In the genomic region with DNA sequence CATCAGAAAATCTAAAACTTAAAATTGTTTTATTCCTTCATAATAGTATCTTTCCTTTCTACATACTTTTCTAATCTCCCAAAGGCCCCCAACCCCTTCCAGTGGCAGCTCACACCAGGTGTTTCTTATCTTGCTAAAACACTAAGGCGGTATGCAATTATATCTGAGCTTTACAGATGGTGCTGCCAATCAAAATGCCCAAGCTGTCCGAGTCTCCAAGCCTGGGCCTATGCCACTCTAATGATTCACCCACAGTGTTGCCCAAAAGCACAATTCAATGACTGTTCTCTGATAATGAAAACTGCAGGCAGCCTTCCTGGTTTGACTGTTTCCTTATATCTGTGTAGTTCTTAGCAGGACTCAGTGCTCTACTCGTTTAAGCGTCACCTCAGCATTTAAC, we compare ENCODE assay signal across 22 mouse cellular contexts. TPM values are rescaled to one million over a fixed set of nuclear protein-coding genes. Genes with fewer than 3 reads are reported as not detected.
DNase-seq lines count a peak whose midpoint lies in the region; ATAC-seq and TF ChIP-seq lines count a peak whose summit lies in the region.
"Had no signal": no experiment of that assay in that cellular context is flagged by ENCODE, and none has a peak within 500 bp of the region (broad histone marks: within the 10 kb centered on the region; RNA-seq: fewer than 3 reads in every experiment).

No protein-coding gene starts in this region.

- H3K4me1 ChIP-seq in liver, postnatal 0 days (ENCODE audit: insufficient read depth), result no peaks in the 10 kb centered on the region
- no peaks in the 10 kb centered on the region for H3K4me1 ChIP-seq in intestine, embryonic 15.5 days (replicated peaks)
- H3K4me1 ChIP-seq in neural tube, embryonic 15.5 days, result no peaks in the 10 kb centered on the region
- H3K4me1 ChIP-seq: forebrain, embryonic 15.5 days; kidney, embryonic 15.5 days; limb, embryonic 15.5 days had no signal

- peaks cover 20% of the 10 kb centered on the region for H3K36me3 ChIP-seq in liver, postnatal 0 days (replicated peaks; ENCODE audit: insufficient read depth, low read length)
- H3K36me3 ChIP-seq in intestine, embryonic 15.5 days, result no peaks in the 10 kb centered on the region
- H3K36me3 ChIP-seq in neural tube, embryonic 15.5 days, result peaks cover 41% of the 10 kb centered on the region

- WGBS in liver, postnatal 0 days (ENCODE audit: insufficient replicate concordance), result 51% methylated on average over 4 of the region's 4 CpGs
- 61% methylated on average over 4 of the region's 4 CpGs for WGBS in intestine, embryonic 15.5 days
- 91% methylated on average over 4 of the region's 4 CpGs for WGBS in neural tube, embryonic 15.5 days

- DNase-seq in gastrocnemius, adult 18-20 months (ENCODE audit: low spot score), result peak; percentile 35
- DNase-seq in gastrocnemius, postnatal 36 days, result no peak
- peak; percentile 54 for DNase-seq in NIH3T3 (ENCODE audit: low read depth)
- DNase-seq in liver, postnatal 0 days, result no peak
- no peak for DNase-seq in right cerebral cortex, adult 2 months (ENCODE audit: low spot score in 2 of 2)
- DNase-seq: B cell, adult 2 months; cerebellum, adult 18-20 months; gastrocnemius, postnatal 14 days; heart, postnatal 14 days; lung, postnatal 4 days; midbrain, embryonic 14.5 days; right cerebral cortex, postnatal 25 days had no signal

- TF ChIP-seq CTCF in liver, postnatal 0 days (IDR thresholded peaks at IDR 0.05; ENCODE audit: low read depth), result no peak

- ATAC-seq in erythroid progenitor cell, adult 5-6 weeks (replicated peaks; ENCODE audit: low FRiP score, poor library complexity, severe bottlenecking), result peak; percentile 78
- peak; percentile 84 for ATAC-seq in liver, postnatal 0 days
- ATAC-seq in intestine, embryonic 15.5 days, result no peak; the same call in 1 of the 2 replicates
- no peak for ATAC-seq in neural tube, embryonic 15.5 days (ENCODE audit: low FRiP score)
- ATAC-seq: forebrain, embryonic 15.5 days; hindbrain, postnatal 0 days had no signal

- no peaks in the 10 kb centered on the region for H3K9me3 ChIP-seq in liver, postnatal 0 days (ENCODE audit: low read length)
- no peaks in the 10 kb centered on the region for H3K9me3 ChIP-seq in intestine, embryonic 15.5 days
- H3K9me3 ChIP-seq in neural tube, embryonic 15.5 days (replicated peaks), result no peaks in the 10 kb centered on the region
- H3K9me3 ChIP-seq: forebrain, embryonic 15.5 days; heart, embryonic 10.5 days; kidney, embryonic 15.5 days; limb, embryonic 15.5 days had no signal

- no peak overlapping the region for H3K27ac ChIP-seq in liver, postnatal 0 days (ENCODE audit: low read depth)
- H3K27ac ChIP-seq in intestine, embryonic 15.5 days, result no peak overlapping the region
- H3K27ac ChIP-seq in neural tube, embryonic 15.5 days (replicated peaks), result no peak overlapping the region
- H3K27ac ChIP-seq: forebrain, embryonic 15.5 days; heart, embryonic 10.5 days; hindbrain, postnatal 0 days; kidney, embryonic 15.5 days; layer of hippocampus, adult 2 months; left cerebral cortex, adult 2 months; limb, embryonic 15.5 days had no signal

- intact Hi-C loops in gastrocnemius, postnatal 36 days (cut with DNase I), result no loop called here

- no peak overlapping the region for H3K4me3 ChIP-seq in liver, postnatal 0 days (ENCODE audit: low read depth, low read length)
- H3K4me3 ChIP-seq in intestine, embryonic 15.5 days (replicated peaks), result no peak overlapping the region
- no peak overlapping the region for H3K4me3 ChIP-seq in neural tube, embryonic 15.5 days (replicated peaks)
- H3K4me3 ChIP-seq: forebrain, embryonic 15.5 days; heart, embryonic 10.5 days; kidney, embryonic 15.5 days; layer of hippocampus, adult 2 months; left cerebral cortex, adult 2 months; limb, embryonic 15.5 days had no signal

- H3K27me3 ChIP-seq in liver, postnatal 0 days (ENCODE audit: insufficient read depth, low read length), result no peaks in the 10 kb centered on the region
- H3K27me3 ChIP-seq in intestine, embryonic 15.5 days (replicated peaks), result no peaks in the 10 kb centered on the region
- H3K27me3 ChIP-seq in neural tube, embryonic 15.5 days (replicated peaks), result no peaks in the 10 kb centered on the region
- H3K27me3 ChIP-seq: forebrain, embryonic 15.5 days; kidney, embryonic 15.5 days; limb, embryonic 15.5 days had no signal

- peak; percentile 86 for TF ChIP-seq EP300 in liver, postnatal 0 days (IDR thresholded peaks at IDR 0.05; ENCODE audit: low read depth)

- H3K4me2 ChIP-seq in liver, postnatal 0 days (ENCODE audit: low read depth, low read length), result no peak overlapping the region
- no peak overlapping the region for H3K4me2 ChIP-seq in intestine, embryonic 15.5 days (replicated peaks)
- H3K4me2 ChIP-seq in neural tube, embryonic 15.5 days, result no peak overlapping the region
- H3K4me2 ChIP-seq: forebrain, embryonic 15.5 days; kidney, embryonic 15.5 days; limb, embryonic 15.5 days had no signal

- no peak overlapping the region for H3K9ac ChIP-seq in liver, postnatal 0 days (replicated peaks)
- H3K9ac ChIP-seq in intestine, embryonic 15.5 days, result no peak overlapping the region
- H3K9ac ChIP-seq in neural tube, embryonic 15.5 days (replicated peaks), result no peak overlapping the region
- H3K9ac ChIP-seq: forebrain, embryonic 15.5 days; kidney, embryonic 15.5 days; limb, embryonic 15.5 days had no signal

RNA-seq across cellular contexts. Expression of gene Mettl21a, which starts 7.9 kb away (rescaled TPM):
- 10 to 100 TPM in 1 of 2 experiments, 1 to 10 TPM in 1; 8.7 to 10.9 TPM for total RNA-seq in gastrocnemius, adult 18-20 months (2021)
- total RNA-seq in gastrocnemius, postnatal 36 days (2021), result 1 to 10 TPM; 5.3 to 7.2 TPM
- 2.1 and 2.9 TPM in 2 replicates for total RNA-seq in erythroid progenitor cell, adult 5-6 weeks (2015; ENCODE audit: low replicate concordance)
- 4.9 and 5.8 TPM in 2 replicates for total RNA-seq in erythroid progenitor cell, adult 5-6 weeks (2017; ENCODE audit: low replicate concordance)
- 6.7 and 7.4 TPM in 2 replicates for polyA plus RNA-seq in liver, postnatal 0 days (2015; fragmentation: Nextera tagmentation; extraction: Ambion mirVana)
- 17.2 and 18.0 TPM in 2 replicates for polyA plus RNA-seq in intestine, embryonic 15.5 days (2015; fragmentation: Nextera tagmentation; extraction: Ambion mirVana)
- 17.7 and 18.8 TPM in 2 replicates for polyA plus RNA-seq in neural tube, embryonic 15.5 days (2015; fragmentation: Nextera tagmentation; extraction: Ambion mirVana)

Comparison
In these comparisons a context has a peak if more than half of its experiments do, and no peak if none do; other contexts are left out.
1. DNase-seq: peak in gastrocnemius, adult 18-20 months (single experiment) and NIH3T3 (single experiment); none in gastrocnemius, postnatal 36 days (0 of 2), liver, postnatal 0 days (single experiment) and right cerebral cortex, adult 2 months (0 of 2).
2. ATAC-seq: peak in erythroid progenitor cell, adult 5-6 weeks (single experiment) and liver, postnatal 0 days (single experiment); none in intestine, embryonic 15.5 days (single experiment) and neural tube, embryonic 15.5 days (single experiment).